Mouse (Mus musculus) limb, embryonic 14.5 days (tissue): ENCODE data around the gene Gps2. TPM values are rescaled to one million over a fixed set of nuclear protein-coding genes. Genes with fewer than 3 reads are reported as not detected.

ENCODE experiments used
- ATAC-seq: fragments of 200-750 bp; cut with Nextera tagmentation; 2 replicates; pipeline ENCODE4 v1.8.0; 2017; ENCODE audit warnings: low read depth, moderate number of reproducible peaks, moderate TSS enrichment; ENCODE audit not compliant: low FRiP score
- DNase-seq: peaks from one replicate; pipeline ENCODE4 v3.0.0-alpha.2; 2015; ENCODE audit warnings: low spot score
- H3K27ac ChIP-seq: fragments of 300-500 bp; sonication (generic); replicated peaks from 2 replicates; pipeline ENCODE4 v1.5.1; 2014; ENCODE audit warnings: low read depth, mild to moderate bottlenecking, low read length, moderate library complexity, mixed read lengths
- H3K27me3 ChIP-seq: fragments of 300-500 bp; sonication (generic); 2 replicates; pipeline ENCODE4 v1.6.1; 2014; ENCODE audit warnings: low read length, mixed read lengths; ENCODE audit not compliant: control insufficient read depth, insufficient read depth
- H3K36me3 ChIP-seq: fragments of 300-500 bp; sonication (generic); 2 replicates; pipeline ENCODE4 v1.6.1; 2014; ENCODE audit warnings: mild to moderate bottlenecking, low read length, moderate library complexity, mixed read lengths; ENCODE audit not compliant: control insufficient read depth, insufficient read depth
- H3K4me1 ChIP-seq: fragments of 300-500 bp; sonication (generic); 2 replicates; pipeline ENCODE4 v1.6.1; 2014; ENCODE audit warnings: antibody characterized with exemption, low read length, mixed read lengths; ENCODE audit not compliant: control insufficient read depth, insufficient read depth
- H3K4me2 ChIP-seq: fragments of 300-500 bp; sonication (generic); replicated peaks from 2 replicates; pipeline ENCODE4 v1.6.1; 2014; ENCODE audit warnings: low read depth, mild to moderate bottlenecking, low read length, moderate library complexity; ENCODE audit not compliant: severe bottlenecking
- H3K4me3 ChIP-seq: fragments of 300-500 bp; sonication (generic); replicated peaks from 2 replicates; pipeline ENCODE4 v1.5.1; 2014; ENCODE audit warnings: low read length
- H3K9ac ChIP-seq: fragments of 300-500 bp; sonication (generic); 2 replicates; pipeline ENCODE4 v1.6.1; 2014; ENCODE audit warnings: mild to moderate bottlenecking, low read depth, low read length, moderate library complexity; ENCODE audit not compliant: severe bottlenecking
- H3K9me3 ChIP-seq: fragments of 300-500 bp; sonication (generic); 2 replicates; pipeline ENCODE4 v1.6.1; 2016; ENCODE audit warnings: low read length; ENCODE audit not compliant: control insufficient read depth
- POLR2A ChIP-seq: fragments of 200-500 bp; IDR thresholded peaks from 2 replicates; pipeline ENCODE4 v1.8.0; 2012; ENCODE audit warnings: inconsistent platforms, mild to moderate bottlenecking, moderate library complexity, borderline replicate concordance; ENCODE audit not compliant: insufficient read depth, insufficient read length; ENCODE audit errors: extremely low read depth
- WGBS: fragments of 180-500 bp; shearing (Covaris S2); extraction: QIAGEN DNeasy Blood & Tissue Kit; methylation state at CpG from one replicate; pipeline ENCODE4 v1.1.7; 2014; 5-methylcytosine and 5-hydroxymethylcytosine counted together
- polyA plus RNA-seq, 2 experiments: library from polyadenylated mRNA; depleted of rRNA in 1 of 2; stranded (reverse) in 1 of 2; unstranded in 1 of 2; fragments of >200 nt; fragmentation: Nextera tagmentation in 1 of 2; extraction: Ambion mirVana in 1 of 2; gene quantifications; 2 replicates each; pipeline versions ENCODE4 v1.2.1 to v1.2.3; 2012 to 2014

The Gps2 gene
- polyA plus RNA-seq, 2 experiments, result 67.3 to 94.0 TPM

- TF ChIP-seq POLR2A, result no peak
- no peaks in the 10 kb centered on the region for H3K9me3 ChIP-seq
- no peak overlapping the region for H3K9ac ChIP-seq
- H3K4me2 ChIP-seq, result no peak overlapping the region
- no peak overlapping the region for H3K4me3 ChIP-seq
- peaks cover 12% of the 10 kb centered on the region for H3K36me3 ChIP-seq
- no peak overlapping the region for H3K27ac ChIP-seq
- DNase-seq (no peak), ATAC-seq (no peak)
- peaks cover 26% of the 10 kb centered on the region for H3K4me1 ChIP-seq
- H3K27me3 ChIP-seq, result no peaks in the 10 kb centered on the region
- WGBS, result 26% methylated on average over 9 of the region's 9 CpGs
These were observed 24.8 kb downstream of the Gps2 start for GRCm38 (mm10) chr11:69938401-69938979.

- H3K9me3 ChIP-seq, result no peaks in the 10 kb centered on the region
- no peak overlapping the region for H3K4me2 ChIP-seq
- no peak for TF ChIP-seq POLR2A
- H3K27me3 ChIP-seq, result no peaks in the 10 kb centered on the region
- no peak for ATAC-seq
- WGBS, result 68% methylated on average over 5 of the region's 5 CpGs
- no peak overlapping the region for H3K27ac ChIP-seq
- H3K4me3 ChIP-seq, result no peak overlapping the region
- no peak for DNase-seq
- H3K36me3 ChIP-seq, result peaks cover 18% of the 10 kb centered on the region
- H3K9ac ChIP-seq, result no peak overlapping the region
- H3K4me1 ChIP-seq, result peaks cover 26% of the 10 kb centered on the region
These were observed 25.5 kb downstream of the Gps2 start for GRCm38 (mm10) chr11:69939181-69939580.

- no peak for ATAC-seq
- H3K4me2 ChIP-seq, result no peak overlapping the region
- H3K4me3 ChIP-seq, result no peak overlapping the region
- H3K4me1 ChIP-seq, result peaks cover 23% of the 10 kb centered on the region
- 91% methylated on average over 17 of the region's 17 CpGs for WGBS
- H3K9ac ChIP-seq, result no peak overlapping the region
- no peaks in the 10 kb centered on the region for H3K9me3 ChIP-seq
- no peaks in the 10 kb centered on the region for H3K27me3 ChIP-seq
- no peak for TF ChIP-seq POLR2A
- DNase-seq, result no peak
- peaks cover 24% of the 10 kb centered on the region for H3K36me3 ChIP-seq
- H3K27ac ChIP-seq, result no peak overlapping the region
These were observed 26.0 kb downstream of the Gps2 start for GRCm38 (mm10) chr11:69939731-69940130.

GRCm38 (mm10) chr11:69940962-69941361 lies 27.3 kb downstream of the Gps2 start:
- TF ChIP-seq POLR2A, result no peak
- 76% methylated on average over 4 of the region's 4 CpGs for WGBS
- Histone ChIP-seq H3K9ac (no peak overlapping the region), H3K4me1 (peaks cover 23% of the 10 kb centered on the region), H3K36me3 (peaks cover 36% of the 10 kb centered on the region), H3K9me3 (no peaks in the 10 kb centered on the region), H3K4me3 (no peak overlapping the region), H3K4me2 (no peak overlapping the region), H3K27me3 (no peaks in the 10 kb centered on the region), H3K27ac (no peak overlapping the region)
- ATAC-seq (no peak), DNase-seq (no peak)

GRCm38 (mm10) chr11:69945216-69945615 lies 31.5 kb downstream of the Gps2 start:
- no peak for ATAC-seq
- no peaks in the 10 kb centered on the region for H3K27me3 ChIP-seq
- peaks cover 37% of the 10 kb centered on the region for H3K36me3 ChIP-seq
- H3K4me2 ChIP-seq, result no peak overlapping the region
- no peak overlapping the region for H3K4me3 ChIP-seq
- no peak overlapping the region for H3K9ac ChIP-seq
- 76% methylated on average over 13 of the region's 13 CpGs for WGBS
- DNase-seq, result no peak
- peaks cover 19% of the 10 kb centered on the region for H3K4me1 ChIP-seq
- H3K9me3 ChIP-seq, result no peaks in the 10 kb centered on the region
- TF ChIP-seq POLR2A, result no peak
- no peak overlapping the region for H3K27ac ChIP-seq
